Mouse (Mus musculus) bone marrow, adult 2 months (tissue): Measurements from ENCODE around the gene Lonp2.

Experiments used
- CTCF ChIP-seq: fragments of 200-500 bp; IDR thresholded peaks from 2 replicates; pipeline ENCODE4 v1.5.1; 2011; ENCODE audit warnings: low read length, control low read depth; ENCODE audit not compliant: control insufficient read depth, insufficient read depth
- POLR2A ChIP-seq: fragments of 200-500 bp; IDR thresholded peaks from 2 replicates; pipeline ENCODE4 v1.6.1; 2011; ENCODE audit warnings: low read depth, mild to moderate bottlenecking, control low read depth, low read length, borderline replicate concordance; ENCODE audit not compliant: control insufficient read depth

DNA sequence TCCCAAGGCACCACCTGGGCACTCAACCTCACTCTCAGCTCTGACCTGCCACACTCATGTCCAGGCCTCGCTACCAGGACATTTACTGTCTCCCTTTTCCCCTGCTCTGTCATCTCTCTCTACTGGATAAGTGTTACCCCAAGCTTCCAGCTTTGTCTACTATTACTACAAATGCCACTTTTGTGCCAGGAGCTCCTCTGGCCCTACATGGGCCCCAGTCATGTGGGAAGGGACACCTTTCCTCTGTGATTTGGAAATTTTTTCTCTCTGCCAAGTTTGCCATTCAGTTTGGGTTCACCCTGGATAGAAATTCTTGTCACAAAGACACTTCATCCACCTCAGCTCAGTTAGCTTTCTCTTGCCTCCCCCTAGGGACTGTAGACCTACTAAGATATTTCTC, 107.0 kb downstream of the Lonp2 start:
- no peak for TF ChIP-seq CTCF
- TF ChIP-seq POLR2A = no peak
